Mouse (Mus musculus) thymus, adult 2 months (tissue): ENCODE measurements around the gene Myl3.

Source experiments
- CTCF ChIP-seq: fragments of 200-500 bp; IDR thresholded peaks from 2 replicates; pipeline ENCODE4 v1.5.1; 2012; ENCODE audit warnings: mild to moderate bottlenecking, control low read depth, low read length, moderate library complexity, borderline replicate concordance; ENCODE audit not compliant: control insufficient read depth, poor library complexity, insufficient read depth; ENCODE audit errors: extremely low read depth
- POLR2A ChIP-seq: fragments of 200-500 bp; IDR thresholded peaks from 2 replicates; pipeline ENCODE4 v1.6.1; 2012; ENCODE audit warnings: mild to moderate bottlenecking, low read length, control low read depth, moderate library complexity; ENCODE audit not compliant: control insufficient read depth, poor library complexity, insufficient read depth; ENCODE audit errors: extremely low read depth

DNA sequence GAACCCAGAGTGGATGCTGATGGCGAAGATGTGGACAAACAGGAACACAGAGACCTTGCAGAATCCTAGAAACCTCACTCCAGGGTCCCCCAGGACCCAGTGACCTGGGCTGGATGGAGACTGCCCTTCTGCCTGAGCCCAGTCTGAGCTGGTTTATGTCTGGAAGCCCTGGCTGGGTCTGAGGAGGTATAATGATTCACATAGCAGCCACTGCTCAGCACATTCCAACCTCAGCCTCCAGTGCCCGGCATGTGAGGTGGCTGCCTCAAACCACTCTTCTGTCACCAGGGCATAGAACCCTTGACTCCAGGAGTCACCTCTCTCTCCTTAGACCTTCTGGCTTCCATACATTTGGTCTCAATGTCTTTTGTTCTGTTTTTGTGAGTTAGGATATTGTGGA is 6.8 kb downstream of the Myl3 start:
- TF ChIP-seq CTCF (no peak), POLR2A (no peak)
